Mouse (Mus musculus): ENCODE data around the gene Foxp3.

Foxp3 gene

GRCm38 (mm10) chrX:7606783-7607182 is 33.3 kb downstream of the Foxp3 start, which contains the start of gene Cacna1f:
Gene Cacna1f (plus strand): TSS chrX:7607083.
- in situ Hi-C loops (cut with MboI; ENCODE audit: low pct_unique_long_range_greater_than_20kb in 1 of 2, low sequenced_read_pairs in 2 of 2, unreplicated experiment in 1 of 2), result no loop called here

GRCm38 (mm10) chrX:7610035-7610434 is 36.6 kb downstream of the Foxp3 start:
- in situ Hi-C loops (cut with MboI; ENCODE audit: low pct_unique_long_range_greater_than_20kb in 1 of 2, low sequenced_read_pairs in 2 of 2, unreplicated experiment in 1 of 2), result no loop called here

GRCm38 (mm10) chrX:7610536-7611258 is 37.3 kb downstream of the Foxp3 start:
- in situ Hi-C loops (cut with MboI; ENCODE audit: low pct_unique_long_range_greater_than_20kb in 1 of 2, low sequenced_read_pairs in 2 of 2, unreplicated experiment in 1 of 2), result no loop called here

GRCm38 (mm10) chrX:7617889-7618551 is 44.6 kb downstream of the Foxp3 start:
- in situ Hi-C loops (cut with MboI; ENCODE audit: low pct_unique_long_range_greater_than_20kb in 1 of 2, low sequenced_read_pairs in 2 of 2, unreplicated experiment in 1 of 2), result no loop called here

- in situ Hi-C loops (cut with MboI; ENCODE audit: low pct_unique_long_range_greater_than_20kb in 1 of 2, low sequenced_read_pairs in 2 of 2, unreplicated experiment in 1 of 2), result no loop called here
Observed at GRCm38 (mm10) chrX:7632560-7632959, 59.1 kb downstream of the Foxp3 start.

- in situ Hi-C loops (cut with MboI; ENCODE audit: low pct_unique_long_range_greater_than_20kb in 1 of 2, low sequenced_read_pairs in 2 of 2, unreplicated experiment in 1 of 2), result no loop called here
Observed at GRCm38 (mm10) chrX:7635101-7635500, 61.7 kb downstream of the Foxp3 start.

GRCm38 (mm10) chrX:7638401-7639091 is 65.1 kb downstream of the Foxp3 start, which contains the start of gene Syp:
Gene Syp (plus strand): TSS chrX:7638471.
- in situ Hi-C loops (cut with MboI; ENCODE audit: low pct_unique_long_range_greater_than_20kb in 1 of 2, low sequenced_read_pairs in 2 of 2, unreplicated experiment in 1 of 2), result no loop called here

- in situ Hi-C loops (cut with MboI; ENCODE audit: low pct_unique_long_range_greater_than_20kb in 1 of 2, low sequenced_read_pairs in 2 of 2, unreplicated experiment in 1 of 2), result no loop called here
Observed at GRCm38 (mm10) chrX:7639536-7640325, 66.3 kb downstream of the Foxp3 start.

- in situ Hi-C loops (cut with MboI; ENCODE audit: low pct_unique_long_range_greater_than_20kb in 1 of 2, low sequenced_read_pairs in 2 of 2, unreplicated experiment in 1 of 2), result no loop called here
Observed at GRCm38 (mm10) chrX:7640785-7641184, 67.3 kb downstream of the Foxp3 start.

All from mouse embryonic stem cell (cell line).